Mouse (Mus musculus): ENCODE data around the gene Tfpt.

DNA sequence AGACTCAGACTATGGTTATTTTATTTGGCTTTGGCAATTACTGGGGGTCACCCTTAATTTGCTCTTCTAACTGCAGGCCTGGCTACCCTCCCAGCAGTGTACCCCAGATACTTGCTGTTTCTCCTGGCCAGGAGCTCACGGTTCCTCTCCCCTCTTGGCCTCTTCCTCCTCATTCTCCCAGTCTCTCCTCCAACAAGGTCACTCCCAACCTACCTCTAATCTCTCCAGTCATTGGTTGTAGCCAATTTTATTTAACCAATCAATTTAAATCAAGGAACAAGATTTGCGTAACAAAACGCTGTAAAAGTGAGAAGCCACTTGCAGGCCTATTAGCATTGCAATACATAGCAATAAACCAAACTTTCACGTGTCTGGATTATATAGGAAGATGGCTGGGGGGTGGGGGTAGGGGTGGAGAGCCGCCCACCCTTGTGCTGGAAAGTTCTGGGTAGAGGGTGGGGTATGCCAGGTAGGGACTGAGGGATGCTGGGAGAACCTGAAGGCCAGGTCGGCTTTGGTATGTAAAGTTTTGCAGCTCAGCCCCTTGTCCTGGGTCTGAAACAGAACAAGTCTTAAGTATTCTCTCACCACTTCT lies 50.7 kb downstream of the Tfpt start:
- TF ChIP-seq CTCF (conservative IDR thresholded peaks at IDR 0.05; ENCODE audit: low read length) (no peak), NANOG (IDR thresholded peaks at IDR 0.05; ENCODE audit: borderline replicate concordance, low read length) (no peak)
